Mouse (Mus musculus): ENCODE results near the gene Mzf1. TPM values are rescaled to one million over a fixed set of nuclear protein-coding genes. Genes with fewer than 3 reads are reported as not detected.
"Not testable (repeated sequence)": the region's sequence is repeated elsewhere in the genome, so short reads cannot be mapped to it uniquely, and the experiment has no call there.

Mzf1 gene
- under 1 TPM; 0.80 to 0.98 TPM for total RNA-seq (2021)
- long read RNA-seq, experiment 1, partial matches to known transcripts = 0 of 3 reads
- long read RNA-seq, experiment 1, other reads (novel, unspliced or antisense) = 2 of 3 reads
- long read RNA-seq, experiment 2, partial matches to known transcripts = 0 of 1 reads
- long read RNA-seq, experiment 2, other reads (novel, unspliced or antisense) = 0 of 1 reads

GRCm38 (mm10) chr7:13054287-13055010 lies at the start of gene Mzf1:
Gene Mzf1, minus strand, starts transcription at chr7:13054764.
- DNase-seq = peak; percentile 90
- intact Hi-C loops (cut with DNase I; ENCODE audit: low total_unique reads) = loop anchor here (5.0 kb wide), 2 partner anchors 137 to 152 kb away; no protein-coding TSS in a partner anchor

GRCm38 (mm10) chr7:13095073-13095472 lies 40.5 kb upstream of the Mzf1 start, which contains the start of gene Vmn1r85:
Gene Vmn1r85, minus strand, starts transcription at chr7:13095173.
- no peak for DNase-seq
- intact Hi-C loops (cut with DNase I; ENCODE audit: low total_unique reads) = no loop called here

- intact Hi-C loops (cut with DNase I; ENCODE audit: low total_unique reads) = no loop called here
- no peak for DNase-seq
Observed at GRCm38 (mm10) chr7:13072293-13072692, 17.7 kb upstream of the Mzf1 start.

- intact Hi-C loops (cut with DNase I; ENCODE audit: low total_unique reads); DNase-seq: not testable (repeated sequence)
Observed at GRCm38 (mm10) chr7:13063399-13063798, 8.8 kb upstream of the Mzf1 start.

GRCm38 (mm10) chr7:13059536-13059935 lies 5.0 kb upstream of the Mzf1 start:
- intact Hi-C loops (cut with DNase I; ENCODE audit: low total_unique reads) = no loop called here
- DNase-seq = no peak

- intact Hi-C loops (cut with DNase I; ENCODE audit: low total_unique reads) = no loop called here
- no peak for DNase-seq
Observed at GRCm38 (mm10) chr7:13056913-13057700, 2.5 kb upstream of the Mzf1 start.

GRCm38 (mm10) chr7:13053961-13054286 lies 640 bp downstream of the Mzf1 start:
- DNase-seq = no peak
- intact Hi-C loops (cut with DNase I; ENCODE audit: low total_unique reads) = loop anchor here (5.0 kb wide), 2 partner anchors 137 to 152 kb away; no protein-coding TSS in a partner anchor

- no peak for DNase-seq
- intact Hi-C loops (cut with DNase I; ENCODE audit: low total_unique reads) = loop anchor here (5.0 kb wide), 2 partner anchors 136 to 151 kb away; no protein-coding TSS in a partner anchor
Observed at GRCm38 (mm10) chr7:13053501-13053900, 1.1 kb downstream of the Mzf1 start.

GRCm38 (mm10) chr7:13053001-13053400 lies 1.6 kb downstream of the Mzf1 start:
- intact Hi-C loops (cut with DNase I; ENCODE audit: low total_unique reads) = loop anchor here (5.0 kb wide), 2 partner anchors 136 to 151 kb away; no protein-coding TSS in a partner anchor
- DNase-seq = no peak

GRCm38 (mm10) chr7:13046084-13046483 lies 8.5 kb downstream of the Mzf1 start:
- DNase-seq = no peak
- intact Hi-C loops (cut with DNase I; ENCODE audit: low total_unique reads) = loop anchor here (5.0 kb wide), 1 partner anchor 39 kb away; no protein-coding TSS in a partner anchor

- no peak for DNase-seq
- intact Hi-C loops (cut with DNase I; ENCODE audit: low total_unique reads) = no loop called here
Observed at GRCm38 (mm10) chr7:13044254-13044625, 10.3 kb downstream of the Mzf1 start.

GRCm38 (mm10) chr7:13043445-13044253 lies 10.9 kb downstream of the Mzf1 start:
- intact Hi-C loops (cut with DNase I; ENCODE audit: low total_unique reads) = no loop called here
- DNase-seq = no peak

GRCm38 (mm10) chr7:13043120-13043444 lies 11.5 kb downstream of the Mzf1 start:
- intact Hi-C loops (cut with DNase I; ENCODE audit: low total_unique reads) = no loop called here
- DNase-seq = no peak

- no peak for DNase-seq
- intact Hi-C loops (cut with DNase I; ENCODE audit: low total_unique reads) = no loop called here
Observed at GRCm38 (mm10) chr7:13042511-13042910, 12.1 kb downstream of the Mzf1 start.

- intact Hi-C loops (cut with DNase I; ENCODE audit: low total_unique reads) = no loop called here
Observed at GRCm38 (mm10) chr7:13041256-13041655, 13.3 kb downstream of the Mzf1 start.

GRCm38 (mm10) chr7:13039181-13039580 lies 15.4 kb downstream of the Mzf1 start:
- DNase-seq = no peak
- intact Hi-C loops (cut with DNase I; ENCODE audit: low total_unique reads) = no loop called here

More at GRCm38 (mm10) chr7:13041256-13041655, 13.3 kb downstream of the Mzf1 start:
- no peak for DNase-seq

- DNase-seq = no peak
- intact Hi-C loops (cut with DNase I; ENCODE audit: low total_unique reads) = no loop called here
Observed at GRCm38 (mm10) chr7:13038621-13039169, 15.9 kb downstream of the Mzf1 start.

- intact Hi-C loops (cut with DNase I; ENCODE audit: low total_unique reads) = no loop called here
- peak; percentile 98 for DNase-seq
Observed at GRCm38 (mm10) chr7:13037901-13038555, 16.5 kb downstream of the Mzf1 start, which contains the start of gene Ube2m. Gene Ube2m, minus strand, starts transcription at chr7:13038275.

GRCm38 (mm10) chr7:13037366-13037765 lies 17.2 kb downstream of the Mzf1 start:
- DNase-seq = peak; percentile 48
- intact Hi-C loops (cut with DNase I; ENCODE audit: low total_unique reads) = no loop called here

Data from gastrocnemius, postnatal 14 days (tissue).